Mouse (Mus musculus) layer of hippocampus, postnatal 36 days (tissue): ENCODE measurements at regions not wholly inside any gene's neighbourhood (a gene's known extent, or its start where the extent isn't known, plus 50 kb on each side); places are given as distances from the start of the nearest gene placed in this dataset.

Source experiments
- DNase-seq, 2 experiments: peaks; one replicate each; pipeline ENCODE4 v3.0.0; 2022
- microRNA-seq, 2 experiments: library from miRNA; unstranded; fragments of <30 nt; microRNA quantifications; one replicate each; pipeline ENCODE4 v1.2.0; 2021

GRCm38 (mm10) chr16:13487659-13488058 is 180.3 kb downstream of the Parn start:
- no peak for DNase-seq

GRCm38 (mm10) chr16:13486571-13486970 is 181.4 kb downstream of the Parn start:
- DNase-seq = peak; percentile 23 to 33

GRCm38 (mm10) chr16:13480221-13480620 is 187.7 kb downstream of the Parn start:
- no peak for DNase-seq

- DNase-seq = no peak
These were observed 191.3 kb downstream of the Parn start for GRCm38 (mm10) chr16:13476653-13477052.

- no peak for DNase-seq
These were observed 193.0 kb downstream of the Parn start for GRCm38 (mm10) chr16:13474956-13475355.

- no peak for DNase-seq
These were observed 193.7 kb downstream of the Parn start for GRCm38 (mm10) chr16:13474274-13474673.

GRCm38 (mm10) chr16:13467139-13467538 is 200.8 kb downstream of the Parn start:
- DNase-seq = no peak

Small RNAs in the stretch of these regions (microRNA-seq; reads per million reads assigned to microRNA genes)
- 0 reads per million in 2 experiments for gene Mir6365
